Mouse (Mus musculus) CH12.LX (cell line): Measurements from ENCODE around the gene Gnptab. TPM values are rescaled to one million over a fixed set of nuclear protein-coding genes. Genes with fewer than 3 reads are reported as not detected.

Source experiments
- DNase-seq: peaks from one replicate; pipeline ENCODE4 v3.0.0-alpha.2; 2013; ENCODE audit errors: extremely low read depth
- H3K27ac ChIP-seq: 2 replicates; pipeline ENCODE4 v1.5.1; 2012; ENCODE audit warnings: low read depth, mild to moderate bottlenecking, control low read depth, moderate library complexity; ENCODE audit not compliant: insufficient read depth
- H3K27me3 ChIP-seq: replicated peaks from 2 replicates; pipeline ENCODE3; 2012; ENCODE audit warnings: inconsistent platforms
- H3K36me3 ChIP-seq, 2 experiments: replicated peaks in 1 of 2; 2 replicates each; pipeline versions ENCODE3 to v1.6.1; 2012; ENCODE audit warnings: inconsistent platforms in 1 of 2, low read length in 1 of 2, mild to moderate bottlenecking in 1 of 2, mixed read lengths in 1 of 2, moderate library complexity in 1 of 2; ENCODE audit not compliant: control insufficient read depth in 1 of 2, insufficient read depth in 1 of 2
- H3K4me1 ChIP-seq, 2 experiments: 2 replicates each; pipeline ENCODE4 v1.6.1; 2012; ENCODE audit warnings: inconsistent platforms in 1 of 2, moderate library complexity in 1 of 2; ENCODE audit not compliant: insufficient read depth in 2 of 2, control insufficient read depth in 1 of 2
- H3K4me2 ChIP-seq: 2 replicates; pipeline ENCODE4 v1.6.1; 2012; ENCODE audit warnings: low read depth, mild to moderate bottlenecking, control low read depth; ENCODE audit not compliant: poor library complexity, insufficient read depth, severe bottlenecking
- H3K4me3 ChIP-seq, 3 experiments: fragments of 150-350 bp in 1 of 3; sonication (generic) in 1 of 3; replicated peaks in 1 of 3; 2 replicates each; pipeline versions ENCODE3 to v1.5.1; 2011 to 2012; ENCODE audit warnings: low read depth in 2 of 3, low read length in 2 of 3, mild to moderate bottlenecking in 2 of 3, moderate library complexity in 2 of 3, control low read depth in 1 of 3, improper control_type of control experiment in 1 of 3, inconsistent platforms in 1 of 3, mixed read lengths in 1 of 3; ENCODE audit not compliant: poor library complexity in 1 of 3
- H3K79me2 ChIP-seq: replicated peaks from 2 replicates; pipeline ENCODE4 v1.6.1; 2012; ENCODE audit warnings: mild to moderate bottlenecking, moderate library complexity; ENCODE audit not compliant: control insufficient read depth, poor library complexity, insufficient read depth, severe bottlenecking; ENCODE audit errors: extremely low read depth
- H3K9ac ChIP-seq: 2 replicates; pipeline ENCODE4 v1.6.1; 2012; ENCODE audit warnings: low read depth, mild to moderate bottlenecking, control low read depth, moderate library complexity; ENCODE audit not compliant: insufficient read depth
- H3K9me3 ChIP-seq: replicated peaks from 2 replicates; pipeline ENCODE3; 2012; ENCODE audit warnings: low read length, inconsistent platforms, mixed read lengths
- CHD2 ChIP-seq: IDR thresholded peaks from 2 replicates; pipeline ENCODE4 v1.6.1; 2011; ENCODE audit warnings: low read length, improper control_type of control experiment
- CTCF ChIP-seq, 2 experiments: IDR thresholded peaks in 1 of 2; conservative IDR thresholded peaks in 1 of 2; 2 replicates each; pipeline ENCODE4 v1.5.1; 2011 to 2012; ENCODE audit warnings: low read depth in 2 of 2, low read length in 2 of 2, improper control_type of control experiment in 1 of 2, inconsistent platforms in 1 of 2, mild to moderate bottlenecking in 1 of 2, moderate library complexity in 1 of 2
- HCFC1 ChIP-seq: IDR thresholded peaks from 2 replicates; pipeline ENCODE4 v1.6.1; 2012; ENCODE audit warnings: low read depth, mild to moderate bottlenecking, inconsistent platforms, low read length, improper control_type of control experiment
- IRF4 ChIP-seq: IDR thresholded peaks from 2 replicates; pipeline ENCODE4 v1.6.1; 2014; ENCODE audit warnings: low read depth, mild to moderate bottlenecking, inconsistent platforms, low read length, improper control_type of control experiment
- JUN ChIP-seq: IDR thresholded peaks from 2 replicates; pipeline ENCODE4 v1.6.1; 2011; ENCODE audit warnings: low read depth, mild to moderate bottlenecking, low read length, improper control_type of control experiment, moderate library complexity; ENCODE audit not compliant: insufficient read depth
- MAFK ChIP-seq: IDR thresholded peaks from 2 replicates; pipeline ENCODE4 v1.6.1; 2011; ENCODE audit warnings: low read length, improper control_type of control experiment; ENCODE audit not compliant: insufficient replicate concordance
- MAX ChIP-seq: IDR thresholded peaks from 2 replicates; pipeline ENCODE4 v1.6.1; 2011; ENCODE audit warnings: low read length, improper control_type of control experiment
- MXI1 ChIP-seq: IDR thresholded peaks from 2 replicates; pipeline ENCODE4 v1.6.1; 2011; ENCODE audit warnings: mild to moderate bottlenecking, low read depth, low read length, improper control_type of control experiment
- POLR2A ChIP-seq: IDR thresholded peaks from 2 replicates; pipeline ENCODE4 v1.6.1; 2011; ENCODE audit warnings: low read depth, mild to moderate bottlenecking, improper control_type of control experiment, low read length
- SIN3A ChIP-seq: IDR thresholded peaks from 2 replicates; pipeline ENCODE4 v1.6.1; 2012; ENCODE audit warnings: low read length, improper control_type of control experiment, inconsistent platforms
- SMC3 ChIP-seq: IDR thresholded peaks from 2 replicates; pipeline ENCODE4 v1.6.1; 2011; ENCODE audit warnings: low read depth, low read length, improper control_type of control experiment
- TBP ChIP-seq: conservative IDR thresholded peaks from 2 replicates; pipeline ENCODE4 v1.6.1; 2011; ENCODE audit warnings: low read depth, low read length, improper control_type of control experiment
- UBTF ChIP-seq: IDR thresholded peaks from 2 replicates; pipeline ENCODE4 v1.6.1; 2012; ENCODE audit warnings: low read depth, mild to moderate bottlenecking, inconsistent platforms, low read length, improper control_type of control experiment, moderate library complexity
- USF1 ChIP-seq: IDR thresholded peaks from 2 replicates; pipeline ENCODE4 v1.6.1; 2014; ENCODE audit warnings: low read depth, mild to moderate bottlenecking, inconsistent platforms, low read length, improper control_type of control experiment
- ZKSCAN1 ChIP-seq: IDR thresholded peaks from 2 replicates; pipeline ENCODE4 v1.6.1; 2012; ENCODE audit warnings: low read depth, inconsistent platforms, low read length, improper control_type of control experiment, borderline replicate concordance
- dilution Hi-C: fragments of 300-500 bp; cut with MboI; formaldehyde crosslinking; loops from 2 replicates; pipeline ENCODE4 v1.14.3; 2020; ENCODE audit warnings: low sequenced_read_pairs; ENCODE audit not compliant: extremely low pct_unique_long_range_greater_than_20kb, extremely low pct_ligation_motif_present
- in situ Hi-C: fragments of 300-500 bp; cut with MboI; formaldehyde crosslinking; loops from 3 replicates; pipeline ENCODE4 v1.14.3; 2019; ENCODE audit warnings: low sequenced_read_pairs, low pct_ligation_motif_present, low pct_unique_long_range_greater_than_20kb, mixed read lengths
- polyA plus RNA-seq: library from polyadenylated mRNA; unstranded; fragments of >175 nt; gene quantifications from 2 replicates; pipeline ENCODE4 v1.2.1, GENCODE M21; 2012; ENCODE audit warnings: low read depth; ENCODE audit not compliant: insufficient read length
- total RNA-seq, 2 experiments: library from RNA; depleted of rRNA; stranded (reverse); fragments of 300-350 nt in 1 of 2; fragments of >200 nt in 1 of 2; gene quantifications; 2 replicates each; pipeline ENCODE4 v1.2.3; 2012 to 2014

The Gnptab gene
- total and polyA plus RNA-seq, 3 experiments: 13.2 to 38.2 (median 18.0) TPM

DNA sequence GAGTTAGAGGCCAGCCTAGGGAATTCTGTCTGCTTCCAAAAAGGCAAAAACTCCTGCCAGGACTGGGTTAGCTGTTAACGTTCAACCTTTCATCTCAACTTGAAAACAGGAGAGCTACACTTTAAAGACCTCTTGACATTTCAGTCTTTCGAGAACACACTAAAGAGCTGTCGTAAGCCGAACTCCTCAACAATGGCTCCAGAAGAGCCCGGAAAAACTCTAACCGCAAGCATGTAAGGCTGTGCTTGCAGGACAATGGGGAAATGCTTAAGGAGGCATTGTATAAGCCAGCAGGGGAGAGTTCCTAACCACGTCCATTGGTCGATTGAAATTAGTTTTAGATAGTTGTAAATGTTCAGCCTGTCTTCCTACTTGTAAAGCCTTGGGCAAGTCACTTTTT, 29.1 kb upstream of the Gnptab start:
- no peak for DNase-seq
- in situ Hi-C loops (loop anchor here (25.0 kb wide), 1 partner anchor 238 kb away; no protein-coding TSS in a partner anchor), dilution Hi-C loops (no loop called here)
- Histone ChIP-seq H3K36me3 (no peaks in the 10 kb centered on the region), H3K27ac (no peak overlapping the region), H3K79me2 (no peaks in the 10 kb centered on the region), H3K9me3 (no peaks in the 10 kb centered on the region), H3K27me3 (no peaks in the 10 kb centered on the region), H3K4me2 (no peak overlapping the region), H3K9ac (no peak overlapping the region), H3K4me1 (0 out of 4 replicates have a peak, but pooled peaks cover 0 to 3% of the 10 kb centered on the region in 2 experiments), H3K4me3 (no peak overlapping the region)
- TF ChIP-seq CHD2 (no peak), JUN (no peak), USF1 (no peak), SIN3A (no peak)

DNA sequence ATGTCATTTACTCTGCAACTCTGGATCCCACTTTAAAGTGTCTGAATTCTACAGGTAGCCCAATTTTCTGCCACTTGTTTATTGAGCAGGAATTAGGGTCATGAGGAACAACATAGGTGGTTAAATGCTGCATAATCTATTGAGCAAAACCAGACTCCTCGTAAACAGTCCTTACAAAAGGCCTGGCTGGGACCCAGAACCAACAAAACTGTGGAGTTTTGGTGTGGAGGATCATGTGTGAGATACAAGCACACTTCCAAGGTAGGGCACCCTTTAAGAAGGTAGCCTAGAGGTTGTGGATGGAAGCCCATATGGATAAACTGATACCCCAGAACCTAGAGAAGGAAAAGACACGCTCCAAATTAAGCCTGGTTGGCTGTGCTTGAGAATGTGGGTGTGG, 28.2 kb upstream of the Gnptab start:
- Histone ChIP-seq H3K36me3 (no peaks in the 10 kb centered on the region), H3K4me3 (no peak overlapping the region), H3K27me3 (no peaks in the 10 kb centered on the region), H3K4me1 (0 out of 4 replicates have a peak, but pooled peaks cover 0 to 3% of the 10 kb centered on the region in 2 experiments), H3K27ac (no peak overlapping the region), H3K9me3 (no peaks in the 10 kb centered on the region), H3K79me2 (no peaks in the 10 kb centered on the region)
- in situ Hi-C loops: loop anchor here (25.0 kb wide), 1 partner anchor 237 kb away; no protein-coding TSS in a partner anchor
- no peak for DNase-seq
- TF ChIP-seq MAFK: no peak
- TF ChIP-seq IRF4: no peak
- TF ChIP-seq CHD2: no peak
- TF ChIP-seq MXI1: no peak
- TF ChIP-seq, all 38 proteins: peak for 0
- Histone ChIP-seq H3K9ac (no peak overlapping the region), H3K4me2 (no peak overlapping the region)
- dilution Hi-C loops: no loop called here

DNA sequence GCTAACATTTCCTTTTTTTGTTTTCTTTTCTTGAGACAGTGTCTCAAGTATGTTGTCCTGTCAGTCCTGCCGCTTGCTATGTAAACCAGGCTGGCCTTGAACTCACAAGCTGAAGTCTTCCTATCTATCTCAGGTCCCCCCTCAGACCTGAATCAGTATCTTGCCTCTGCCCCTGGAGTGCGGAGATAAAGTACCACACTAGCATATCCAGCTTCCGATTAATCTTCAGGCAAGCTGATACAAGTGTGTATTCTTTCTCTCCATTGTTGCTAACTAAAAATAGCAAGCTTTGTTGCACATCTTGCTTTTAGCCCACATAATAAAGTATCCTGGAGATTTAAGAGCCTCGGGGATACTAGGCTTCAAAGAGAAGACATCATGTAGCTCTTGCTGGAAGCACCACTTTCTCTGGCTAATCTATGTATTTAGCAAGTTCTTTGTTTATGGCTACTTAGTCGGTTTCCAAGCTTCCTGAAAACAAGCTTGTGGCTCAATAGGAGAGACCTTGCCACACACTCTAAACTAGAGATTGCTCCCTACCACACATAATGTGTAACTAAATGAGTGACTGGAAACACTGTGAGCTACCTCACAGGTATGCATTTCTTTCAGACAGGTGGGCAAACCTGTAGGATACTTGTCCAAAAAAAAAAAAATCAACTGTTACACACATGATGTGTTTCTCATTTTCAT, 27.4 kb upstream of the Gnptab start:
- no peak for DNase-seq
- Histone ChIP-seq H3K79me2 (no peaks in the 10 kb centered on the region), H3K27me3 (no peaks in the 10 kb centered on the region), H3K9me3 (no peaks in the 10 kb centered on the region), H3K36me3 (no peaks in the 10 kb centered on the region), H3K4me1 (peaks cover 0 to under 1% of the 10 kb centered on the region in 2 experiments; a peak in 1 of 4 replicates), H3K4me3 (no peak overlapping the region), H3K4me2 (no peak overlapping the region), H3K9ac (no peak overlapping the region)
- dilution Hi-C loops (no loop called here), in situ Hi-C loops (loop anchor here (25.0 kb wide), 1 partner anchor 236 kb away; no protein-coding TSS in a partner anchor)
- TF ChIP-seq POLR2A (no peak), ZKSCAN1 (no peak), TBP (no peak), UBTF (no peak), SMC3 (no peak), USF1 (no peak), CTCF (conservative IDR thresholded peaks at IDR 0.05 in 1 of 2, IDR thresholded peaks at IDR 0.05 in 1 of 2; ENCODE audit: low read depth in 2 of 2, low read length in 2 of 2) (no peak), JUN (no peak), HCFC1 (no peak), MAX (no peak), MAFK (no peak), MXI1 (no peak)
- TF ChIP-seq, all 38 proteins: peak for 0
- no peak overlapping the region for H3K27ac ChIP-seq
